Mouse (Mus musculus): ENCODE measurements around the gene E030018B13Rik. TPM values are rescaled to one million over a fixed set of nuclear protein-coding genes. Genes with fewer than 3 reads are reported as not detected.

Gene E030018B13Rik
- polyA plus RNA-seq, 1 experiment from 2014 or later = 0.22 TPM

GRCm38 (mm10) chr7:63947514-63948487 lies 31.1 kb downstream of the E030018B13Rik start:
- no peaks in the 10 kb centered on the region for H3K9me3 ChIP-seq (replicated peaks)
- no peak overlapping the region for H3K9ac ChIP-seq
- H3K27ac ChIP-seq = no peak overlapping the region
- no peaks in the 10 kb centered on the region for H3K36me3 ChIP-seq (ENCODE audit: poor library complexity, severe bottlenecking)
- no peak for ATAC-seq
- H3K27me3 ChIP-seq = no peaks in the 10 kb centered on the region
- H3K4me1 ChIP-seq = peaks cover 22% of the 10 kb centered on the region
- H3K4me2 ChIP-seq = no peak overlapping the region
- 59% methylated on average over 11 of the region's 11 CpGs for WGBS
- no peak overlapping the region for H3K4me3 ChIP-seq

- H3K36me3 ChIP-seq (ENCODE audit: poor library complexity, severe bottlenecking) = no peaks in the 10 kb centered on the region
- WGBS = 87% methylated on average over 3 of the region's 3 CpGs
- ATAC-seq = no peak
Measured at GRCm38 (mm10) chr7:63949176-63949575, 32.5 kb downstream of the E030018B13Rik start.

GRCm38 (mm10) chr7:63950931-63951607 lies 34.4 kb downstream of the E030018B13Rik start:
- Histone ChIP-seq H3K36me3 (ENCODE audit: poor library complexity, severe bottlenecking) (no peaks in the 10 kb centered on the region), H3K27ac (peak overlapping the region; percentile 59), H3K27me3 (no peaks in the 10 kb centered on the region), H3K4me3 (no peak overlapping the region), H3K9ac (no peak overlapping the region), H3K4me1 (peaks cover 29% of the 10 kb centered on the region), H3K9me3 (replicated peaks) (no peaks in the 10 kb centered on the region), H3K4me2 (no peak overlapping the region)
- WGBS = 75% methylated on average over 10 of the region's 10 CpGs
- peak; percentile 81 for ATAC-seq

More at GRCm38 (mm10) chr7:63949176-63949575, 32.5 kb downstream of the E030018B13Rik start:
- no peak overlapping the region for H3K27ac ChIP-seq
- no peak overlapping the region for H3K9ac ChIP-seq
- no peak overlapping the region for H3K4me2 ChIP-seq
- no peak overlapping the region for H3K4me3 ChIP-seq
- H3K4me1 ChIP-seq = peaks cover 24% of the 10 kb centered on the region
- no peaks in the 10 kb centered on the region for H3K9me3 ChIP-seq (replicated peaks)
- no peaks in the 10 kb centered on the region for H3K27me3 ChIP-seq

- Histone ChIP-seq H3K9ac (no peak overlapping the region), H3K4me1 (peaks cover 41% of the 10 kb centered on the region), H3K9me3 (replicated peaks) (no peaks in the 10 kb centered on the region), H3K4me2 (no peak overlapping the region), H3K27ac (peak overlapping the region; percentile 11; the same call in 1 of the 2 replicates), H3K4me3 (no peak overlapping the region), H3K36me3 (ENCODE audit: poor library complexity, severe bottlenecking) (no peaks in the 10 kb centered on the region), H3K27me3 (no peaks in the 10 kb centered on the region)
- WGBS = 35% methylated on average over 7 of the region's 7 CpGs
- ATAC-seq = no peak
Measured at GRCm38 (mm10) chr7:63952077-63952898, 35.6 kb downstream of the E030018B13Rik start.

- H3K9ac ChIP-seq = no peak overlapping the region
- H3K9me3 ChIP-seq (replicated peaks) = no peaks in the 10 kb centered on the region
- no peaks in the 10 kb centered on the region for H3K36me3 ChIP-seq (ENCODE audit: poor library complexity, severe bottlenecking)
- no peak overlapping the region for H3K4me3 ChIP-seq
- no peak overlapping the region for H3K4me2 ChIP-seq
- H3K27ac ChIP-seq = peak overlapping the region; percentile 98; the same call in 1 of the 2 replicates
- 96% methylated on average over 2 of the region's 2 CpGs for WGBS
- peaks cover 60% of the 10 kb centered on the region for H3K4me1 ChIP-seq
- ATAC-seq = no peak
- H3K27me3 ChIP-seq = no peaks in the 10 kb centered on the region
Measured at GRCm38 (mm10) chr7:63955440-63955839, 38.8 kb downstream of the E030018B13Rik start.

GRCm38 (mm10) chr7:63956138-63956823 lies 39.6 kb downstream of the E030018B13Rik start:
- Histone ChIP-seq H3K9ac (0 out of 2 replicates have a peak overlapping the region, but pooled peaks have one; percentile 5), H3K9me3 (replicated peaks) (no peaks in the 10 kb centered on the region), H3K4me1 (peaks cover 54% of the 10 kb centered on the region), H3K4me2 (peak overlapping the region; percentile 41), H3K4me3 (no peak overlapping the region), H3K27me3 (no peaks in the 10 kb centered on the region), H3K27ac (peak overlapping the region; percentile 98), H3K36me3 (ENCODE audit: poor library complexity, severe bottlenecking) (no peaks in the 10 kb centered on the region)
- ATAC-seq = no peak
- WGBS = 63% methylated on average over 14 of the region's 14 CpGs

- no peak overlapping the region for H3K4me3 ChIP-seq
Measured at GRCm38 (mm10) chr7:63956981-63957713, 40.5 kb downstream of the E030018B13Rik start.

GRCm38 (mm10) chr7:63957872-63958640 lies 41.4 kb downstream of the E030018B13Rik start:
- WGBS = 45% methylated on average over 12 of the region's 12 CpGs
- Histone ChIP-seq H3K4me2 (peak overlapping the region; percentile 41), H3K36me3 (ENCODE audit: poor library complexity, severe bottlenecking) (no peaks in the 10 kb centered on the region), H3K9ac (peak overlapping the region; percentile 52), H3K27ac (peak overlapping the region; percentile 98), H3K4me3 (no peak overlapping the region), H3K9me3 (replicated peaks) (no peaks in the 10 kb centered on the region), H3K27me3 (no peaks in the 10 kb centered on the region), H3K4me1 (peaks cover 36% of the 10 kb centered on the region)
- ATAC-seq = peak; percentile 62

More at GRCm38 (mm10) chr7:63956981-63957713, 40.5 kb downstream of the E030018B13Rik start:
- peaks cover 45% of the 10 kb centered on the region for H3K4me1 ChIP-seq
- 5% methylated on average over 16 of the region's 16 CpGs for WGBS
- peak overlapping the region; percentile 52 for H3K9ac ChIP-seq
- no peaks in the 10 kb centered on the region for H3K27me3 ChIP-seq
- peak overlapping the region; percentile 98 for H3K27ac ChIP-seq
- H3K36me3 ChIP-seq (ENCODE audit: poor library complexity, severe bottlenecking) = no peaks in the 10 kb centered on the region
- peak overlapping the region; percentile 41 for H3K4me2 ChIP-seq
- H3K9me3 ChIP-seq (replicated peaks) = no peaks in the 10 kb centered on the region
- peak; percentile 92 for ATAC-seq

GRCm38 (mm10) chr7:63963632-63964031 lies 47.0 kb downstream of the E030018B13Rik start:
- Histone ChIP-seq H3K4me2 (no peak overlapping the region), H3K9ac (no peak overlapping the region), H3K4me1 (peaks cover 18% of the 10 kb centered on the region), H3K27me3 (no peaks in the 10 kb centered on the region), H3K27ac (no peak overlapping the region), H3K9me3 (replicated peaks) (no peaks in the 10 kb centered on the region), H3K4me3 (no peak overlapping the region), H3K36me3 (ENCODE audit: poor library complexity, severe bottlenecking) (no peaks in the 10 kb centered on the region)
- no peak for ATAC-seq
- WGBS = 68% methylated on average over 5 of the region's 5 CpGs

- no peak overlapping the region for H3K4me3 ChIP-seq
- no peak overlapping the region for H3K27ac ChIP-seq
- 71% methylated on average over 6 of the region's 6 CpGs for WGBS
- no peaks in the 10 kb centered on the region for H3K36me3 ChIP-seq (ENCODE audit: poor library complexity, severe bottlenecking)
- no peaks in the 10 kb centered on the region for H3K27me3 ChIP-seq
- H3K9ac ChIP-seq = no peak overlapping the region
- ATAC-seq = no peak
- no peaks in the 10 kb centered on the region for H3K9me3 ChIP-seq (replicated peaks)
- peaks cover 13% of the 10 kb centered on the region for H3K4me1 ChIP-seq
- no peak overlapping the region for H3K4me2 ChIP-seq
Measured at GRCm38 (mm10) chr7:63964121-63964520, 47.5 kb downstream of the E030018B13Rik start.

Measured in forebrain, embryonic 13.5 days (tissue).